Mouse (Mus musculus): Measurements from ENCODE around the gene Adprhl2. TPM values are rescaled to one million over a fixed set of nuclear protein-coding genes. Genes with fewer than 3 reads are reported as not detected.

Adprhl2 gene
- polyA plus RNA-seq, 1 experiment from 2014 or later: 42.1 TPM

- no peak overlapping the region for H3K4me2 ChIP-seq (replicated peaks; ENCODE audit: low read depth, low read length)
- no peaks in the 10 kb centered on the region for H3K9me3 ChIP-seq (ENCODE audit: low read length)
- DNase-seq (ENCODE audit: low spot score) (no peak), ATAC-seq (no peak)
- H3K27me3 ChIP-seq (replicated peaks; ENCODE audit: insufficient read depth, low read length): no peaks in the 10 kb centered on the region
- H3K4me1 ChIP-seq (ENCODE audit: insufficient read depth, low read depth, low read length): no peaks in the 10 kb centered on the region
- H3K9ac ChIP-seq (replicated peaks; ENCODE audit: low read depth): no peak overlapping the region
- H3K4me3 ChIP-seq (ENCODE audit: low read depth, low read length): no peak overlapping the region
- WGBS: 80% methylated on average over 13 of the region's 13 CpGs
- H3K36me3 ChIP-seq (ENCODE audit: insufficient read depth, low read length): peaks cover 13% of the 10 kb centered on the region; the same call in 1 of the 2 replicates
- no peak for TF ChIP-seq EP300 (IDR thresholded peaks at IDR 0.05)
- TF ChIP-seq CTCF (IDR thresholded peaks at IDR 0.05): no peak
- H3K27ac ChIP-seq (ENCODE audit: low read length): no peak overlapping the region
These were observed 47.8 kb downstream of the Adprhl2 start for GRCm38 (mm10) chr4:126273753-126274152.

DNA sequence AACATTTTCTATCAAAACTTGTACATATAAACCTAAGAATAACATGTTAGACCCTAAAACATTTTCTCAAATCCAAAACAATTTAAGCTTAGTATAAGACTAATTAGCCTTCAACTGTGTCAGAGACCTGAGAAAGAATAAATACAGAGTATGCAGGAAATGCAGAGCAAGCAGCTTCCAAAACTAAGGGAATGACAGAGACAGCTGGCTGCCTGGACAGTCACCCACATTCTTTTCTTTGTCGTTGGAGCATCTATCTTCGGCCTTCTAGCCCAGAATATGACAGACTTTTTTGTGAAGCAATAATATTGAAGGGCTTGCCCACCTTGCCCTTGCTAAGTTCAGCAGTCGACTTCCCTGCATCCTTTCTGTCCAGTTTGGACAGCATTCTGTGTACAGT, 52.2 kb downstream of the Adprhl2 start:
- DNase-seq (ENCODE audit: low spot score) (no peak), ATAC-seq (no peak)
- Histone ChIP-seq H3K4me1 (ENCODE audit: insufficient read depth, low read depth, low read length) (no peaks in the 10 kb centered on the region), H3K27me3 (replicated peaks; ENCODE audit: insufficient read depth, low read length) (no peaks in the 10 kb centered on the region), H3K27ac (ENCODE audit: low read length) (no peak overlapping the region), H3K36me3 (ENCODE audit: insufficient read depth, low read length) (peaks cover 13% of the 10 kb centered on the region; the same call in 1 of the 2 replicates), H3K9ac (replicated peaks; ENCODE audit: low read depth) (no peak overlapping the region), H3K9me3 (ENCODE audit: low read length) (no peaks in the 10 kb centered on the region), H3K4me3 (ENCODE audit: low read depth, low read length) (no peak overlapping the region), H3K4me2 (replicated peaks; ENCODE audit: low read depth, low read length) (no peak overlapping the region)
- no peak for TF ChIP-seq CTCF (IDR thresholded peaks at IDR 0.05)
- no peak for TF ChIP-seq EP300 (IDR thresholded peaks at IDR 0.05)
- 70% methylated on average over 3 of the region's 3 CpGs for WGBS

Other genes with a start within 250 kb of the Adprhl2 start
- 62.2 and 64.1 TPM in 2 replicates for gene Lsm10, start 225.1 kb downstream of the Adprhl2 start, polyA plus RNA-seq (2015; fragmentation: Nextera tagmentation; extraction: Ambion mirVana)
- gene Stk40, start 217.7 kb downstream of the Adprhl2 start, polyA plus RNA-seq (2015; fragmentation: Nextera tagmentation; extraction: Ambion mirVana): 26.7 and 30.6 TPM in 2 replicates
- gene Eva1b, start 174.0 kb downstream of the Adprhl2 start, polyA plus RNA-seq (2015; fragmentation: Nextera tagmentation; extraction: Ambion mirVana): 151 TPM in 2 replicates
- gene Sh3d21, start 158.2 kb downstream of the Adprhl2 start, polyA plus RNA-seq (2015; fragmentation: Nextera tagmentation; extraction: Ambion mirVana): 23.3 and 30.7 TPM in 2 replicates
- 98.6 and 112 TPM in 2 replicates for gene Thrap3, start 118.9 kb downstream of the Adprhl2 start, polyA plus RNA-seq (2015; fragmentation: Nextera tagmentation; extraction: Ambion mirVana)
- 27.2 and 33.3 TPM in 2 replicates for gene Map7d1, start 65.4 kb downstream of the Adprhl2 start, polyA plus RNA-seq (2015; fragmentation: Nextera tagmentation; extraction: Ambion mirVana)
- 95.9 and 97.9 TPM in 2 replicates for gene Trappc3, start 59.4 kb downstream of the Adprhl2 start, polyA plus RNA-seq (2015; fragmentation: Nextera tagmentation; extraction: Ambion mirVana)
- gene Col8a2, start 34.9 kb downstream of the Adprhl2 start, polyA plus RNA-seq (2015; fragmentation: Nextera tagmentation; extraction: Ambion mirVana): 1.4 and 1.9 TPM in 2 replicates
- 14.6 and 15.7 TPM in 2 replicates for gene Tekt2, start 4.0 kb upstream of the Adprhl2 start, polyA plus RNA-seq (2015; fragmentation: Nextera tagmentation; extraction: Ambion mirVana)
- 8.6 TPM in 2 replicates for gene Ago3, start 107.9 kb upstream of the Adprhl2 start, polyA plus RNA-seq (2015; fragmentation: Nextera tagmentation; extraction: Ambion mirVana)
- gene Ago1, start 146.9 kb upstream of the Adprhl2 start, polyA plus RNA-seq (2015; fragmentation: Nextera tagmentation; extraction: Ambion mirVana): 5.4 and 5.7 TPM in 2 replicates
- gene Ago4, start 211.8 kb upstream of the Adprhl2 start, polyA plus RNA-seq (2015; fragmentation: Nextera tagmentation; extraction: Ambion mirVana): 5.6 and 6.1 TPM in 2 replicates
- 3.2 and 3.5 TPM in 2 replicates for gene Clspn, start 235.2 kb upstream of the Adprhl2 start, polyA plus RNA-seq (2015; fragmentation: Nextera tagmentation; extraction: Ambion mirVana)

Data from lung, postnatal 0 days (tissue).